Mouse (Mus musculus): Measurements from ENCODE around the gene Tcl1. TPM values are rescaled to one million over a fixed set of nuclear protein-coding genes. Genes with fewer than 3 reads are reported as not detected.
"Not testable (repeated sequence)": the region's sequence is repeated elsewhere in the genome, so short reads cannot be mapped to it uniquely, and the experiment has no call there.

Gene Tcl1
- total RNA-seq, 2 experiments from 2014 or later, result not detected

GRCm38 (mm10) chr12:105181040-105181644 is 41.5 kb downstream of the Tcl1 start:
- DNase-seq (ENCODE audit: low spot score in 2 of 2), result not testable (repeated sequence)

- DNase-seq (ENCODE audit: low spot score in 2 of 2), result not testable (repeated sequence)
Measured at GRCm38 (mm10) chr12:105176044-105176443, 46.5 kb downstream of the Tcl1 start, which contains the start of gene Tcl1b5. TSS of gene Tcl1b5 (plus strand) at chr12:105176344.

- DNase-seq (ENCODE audit: low spot score in 2 of 2), result peak; percentile 36 to 55
Measured at GRCm38 (mm10) chr12:105174318-105174717, 48.3 kb downstream of the Tcl1 start.

GRCm38 (mm10) chr12:105173366-105173765 is 49.2 kb downstream of the Tcl1 start:
- DNase-seq (ENCODE audit: low spot score in 2 of 2), result no peak

Other genes with a start within 250 kb of the Tcl1 start
- gene Syne3, start 213.0 kb downstream of the Tcl1 start, total RNA-seq (2021), result 1 to 10 TPM; 1.8 to 2.3 TPM
- gene Glrx5, start 190.1 kb downstream of the Tcl1 start, total RNA-seq (2021), result 10 to 100 TPM; 45.1 to 48.5 TPM
- gene Tcl1b2, start 76.8 kb downstream of the Tcl1 start, total RNA-seq (2021), result not detected
- gene Tcl1b1, start 63.1 kb downstream of the Tcl1 start, total RNA-seq (2021), result not detected
- gene Tcl1b5, start 46.4 kb downstream of the Tcl1 start, total RNA-seq (2021), result not detected
- not detected for gene Tcl1b3, start 31.8 kb downstream of the Tcl1 start, total RNA-seq (2021)
- not detected for gene Tcl1b4, start 20.8 kb downstream of the Tcl1 start, total RNA-seq (2021)
- gene Tunar, start 111.1 kb upstream of the Tcl1 start, total RNA-seq (2021), result 1 to 10 TPM; 8.7 to 9.4 TPM
- gene D430019H16Rik, start 231.1 kb upstream of the Tcl1 start, total RNA-seq (2021), result 10 to 100 TPM; 75.0 to 80.6 TPM

Data from left cerebral cortex, adult 18-20 months (tissue).